Mouse (Mus musculus): ENCODE results near the gene Mllt3. TPM values are rescaled to one million over a fixed set of nuclear protein-coding genes. Genes with fewer than 3 reads are reported as not detected.

Gene Mllt3
- polyA plus RNA-seq, 1 experiment: 15.6 TPM

DNA sequence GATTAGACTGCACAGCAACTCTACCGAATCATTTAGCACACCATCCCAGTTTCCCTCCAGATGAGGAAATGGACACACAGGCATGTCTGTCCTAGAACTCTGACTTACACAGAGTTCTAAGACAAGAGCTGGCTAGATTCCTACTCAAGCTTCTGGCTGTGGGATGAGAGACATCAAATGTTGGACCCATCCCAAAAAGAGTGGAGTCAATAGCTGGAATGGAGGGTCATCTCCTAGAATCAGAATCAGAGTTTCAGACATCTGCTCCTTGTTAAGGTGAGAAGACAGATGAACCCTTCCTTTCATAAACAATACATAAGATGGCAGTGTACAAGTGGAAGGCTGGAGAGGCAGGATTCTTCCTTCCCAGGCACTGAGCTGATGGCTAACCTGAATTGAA, 214.9 kb downstream of the Mllt3 start:
- Histone ChIP-seq H3K4me3 (replicated peaks; ENCODE audit: control insufficient read depth, low read depth, low read length) (no peak overlapping the region), H3K27ac (ENCODE audit: control insufficient read depth, insufficient read depth, low read depth, low read length, poor library complexity) (no peak overlapping the region), H3K4me1 (ENCODE audit: control insufficient read depth, insufficient read depth, low read length) (no peaks in the 10 kb centered on the region)
- TF ChIP-seq POLR2A (IDR thresholded peaks at IDR 0.05; ENCODE audit: borderline replicate concordance, control insufficient read depth, low read depth, low read length) (no peak), CTCF (IDR thresholded peaks at IDR 0.05; ENCODE audit: control insufficient read depth, insufficient read depth, low read length) (no peak)
- WGBS: 78% methylated on average over 1 of the region's 1 CpGs

DNA sequence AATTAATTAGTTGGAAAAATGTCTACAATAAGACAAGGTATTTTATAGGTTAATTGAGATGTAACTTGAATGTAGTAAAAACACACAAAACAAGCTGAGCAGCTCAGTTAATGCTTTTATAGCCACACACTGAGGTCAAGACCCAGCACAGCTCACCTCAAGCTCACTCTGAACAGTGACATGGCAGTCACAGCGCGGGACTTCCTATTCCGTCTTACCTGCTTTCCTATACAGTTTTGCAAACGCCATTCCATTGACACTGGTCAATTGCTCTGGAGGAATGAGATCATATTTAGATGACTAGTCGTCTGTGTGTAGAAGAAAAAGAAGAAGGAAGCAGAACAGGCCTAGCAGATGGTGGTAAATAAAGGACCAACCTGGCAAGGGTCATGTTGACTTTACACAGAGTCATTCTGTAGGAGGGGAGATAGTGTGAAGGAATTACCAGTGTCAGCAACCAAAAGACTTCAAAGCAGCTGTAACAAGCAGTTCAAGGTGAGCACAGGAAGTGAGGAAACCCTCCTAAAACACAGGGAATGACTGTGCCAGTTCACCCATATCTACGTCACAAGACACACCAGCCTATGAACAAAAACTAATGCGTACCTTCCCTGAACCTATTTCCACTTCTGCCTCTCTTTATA, 217.6 kb downstream of the Mllt3 start:
- Histone ChIP-seq H3K4me1 (ENCODE audit: control insufficient read depth, insufficient read depth, low read length) (no peaks in the 10 kb centered on the region), H3K4me3 (replicated peaks; ENCODE audit: control insufficient read depth, low read depth, low read length) (no peak overlapping the region), H3K27ac (ENCODE audit: control insufficient read depth, insufficient read depth, low read depth, low read length, poor library complexity) (no peak overlapping the region)
- WGBS: 69% methylated on average over 7 of the region's 7 CpGs
- TF ChIP-seq POLR2A (IDR thresholded peaks at IDR 0.05; ENCODE audit: borderline replicate concordance, control insufficient read depth, low read depth, low read length) (no peak), CTCF (IDR thresholded peaks at IDR 0.05; ENCODE audit: control insufficient read depth, insufficient read depth, low read length) (no peak)

DNA sequence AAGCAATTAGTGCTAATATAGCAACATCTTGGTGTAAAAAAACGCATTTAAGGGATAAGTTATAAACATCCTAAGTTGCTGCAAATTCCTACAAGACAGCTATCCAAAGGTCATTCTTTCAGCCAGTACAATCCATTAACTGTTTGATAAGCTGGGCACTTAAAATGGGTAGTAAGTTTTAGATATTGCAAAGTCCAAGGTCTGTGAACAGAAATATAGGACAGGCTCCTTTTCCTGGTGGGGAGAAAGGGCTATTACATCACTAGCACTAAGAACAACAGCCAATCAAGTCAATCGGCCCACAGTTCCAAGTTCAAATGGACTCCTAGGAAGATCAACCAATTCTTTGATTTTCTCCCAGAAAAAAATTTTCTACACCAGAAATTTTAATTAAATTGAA, 221.3 kb downstream of the Mllt3 start:
- H3K4me3 ChIP-seq (replicated peaks; ENCODE audit: control insufficient read depth, low read depth, low read length): no peak overlapping the region
- peaks cover 1% of the 10 kb centered on the region; the same call in 1 of the 2 replicates for H3K4me1 ChIP-seq (ENCODE audit: control insufficient read depth, insufficient read depth, low read length)
- TF ChIP-seq CTCF (IDR thresholded peaks at IDR 0.05; ENCODE audit: control insufficient read depth, insufficient read depth, low read length): no peak
- no peak for TF ChIP-seq POLR2A (IDR thresholded peaks at IDR 0.05; ENCODE audit: borderline replicate concordance, control insufficient read depth, low read depth, low read length)
- H3K27ac ChIP-seq (ENCODE audit: control insufficient read depth, insufficient read depth, low read depth, low read length, poor library complexity): no peak overlapping the region
- WGBS: 91% methylated on average over 2 of the region's 2 CpGs

DNA sequence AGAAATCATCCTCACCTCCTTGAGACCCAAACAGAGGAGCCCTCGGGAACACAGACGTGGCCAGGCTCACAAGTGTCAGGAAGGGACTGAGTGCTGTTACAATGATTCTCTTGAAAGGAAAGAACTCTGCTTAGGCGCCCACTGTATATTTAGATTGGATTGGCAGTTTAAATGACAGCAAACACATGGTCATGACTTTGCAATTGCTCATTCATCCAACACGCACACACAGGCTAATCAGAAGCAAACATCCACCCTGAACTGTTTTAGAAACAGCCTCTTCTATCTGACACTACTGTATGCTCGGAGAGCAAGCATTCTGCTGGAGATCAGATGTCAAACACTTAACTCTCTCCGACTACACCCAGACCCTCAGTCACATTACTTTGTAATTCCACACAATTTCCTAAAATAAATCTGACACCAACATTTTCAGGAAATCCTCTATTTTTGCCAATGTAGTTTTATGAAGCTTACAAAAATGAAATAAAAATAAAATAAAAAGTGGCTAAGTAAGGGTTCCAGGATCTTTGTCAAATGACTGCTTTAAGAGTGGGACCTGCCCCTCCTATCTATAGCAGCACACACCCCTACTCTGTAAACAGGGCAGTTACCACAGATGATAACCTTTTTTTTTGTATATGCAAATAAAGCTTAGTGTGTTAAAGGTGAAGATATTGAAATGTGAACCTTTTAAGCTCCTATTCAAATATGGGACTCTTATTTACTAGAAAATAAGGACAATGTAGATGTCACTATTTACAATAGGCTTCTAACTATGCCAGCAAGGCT, 226.8 kb downstream of the Mllt3 start:
- TF ChIP-seq CTCF (IDR thresholded peaks at IDR 0.05; ENCODE audit: control insufficient read depth, insufficient read depth, low read length) (no peak), POLR2A (IDR thresholded peaks at IDR 0.05; ENCODE audit: borderline replicate concordance, control insufficient read depth, low read depth, low read length) (no peak)
- H3K4me3 ChIP-seq (replicated peaks; ENCODE audit: control insufficient read depth, low read depth, low read length): peak overlapping the region; percentile 34
- peaks cover 1% of the 10 kb centered on the region; the same call in 1 of the 2 replicates for H3K4me1 ChIP-seq (ENCODE audit: control insufficient read depth, insufficient read depth, low read length)
- 37% methylated on average over 6 of the region's 6 CpGs for WGBS
- peak overlapping the region; percentile 67 for H3K27ac ChIP-seq (ENCODE audit: control insufficient read depth, insufficient read depth, low read depth, low read length, poor library complexity)

DNA sequence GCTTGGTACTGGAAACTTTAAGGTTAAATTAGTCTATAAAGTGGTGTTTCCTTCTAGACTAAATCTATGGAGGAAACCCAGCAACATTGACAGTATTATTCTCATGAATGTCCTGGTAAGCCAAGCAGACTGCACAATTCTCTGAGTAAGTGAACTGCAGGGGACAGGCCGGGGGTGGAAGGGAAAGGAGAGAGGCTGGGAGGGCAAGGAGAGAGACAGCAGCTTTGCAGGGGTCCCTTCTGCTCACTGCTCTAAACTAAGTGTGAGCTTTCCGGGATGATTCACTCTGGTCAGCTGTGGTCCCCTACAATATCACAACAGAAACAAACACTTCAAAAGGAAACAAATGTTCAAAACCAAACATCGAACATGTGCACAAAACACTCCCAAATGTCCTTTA, 228.6 kb downstream of the Mllt3 start:
- H3K4me3 ChIP-seq (replicated peaks; ENCODE audit: control insufficient read depth, low read depth, low read length): peak overlapping the region; percentile 4
- 42% methylated on average over 3 of the region's 3 CpGs for WGBS
- peaks cover 1% of the 10 kb centered on the region; the same call in 1 of the 2 replicates for H3K4me1 ChIP-seq (ENCODE audit: control insufficient read depth, insufficient read depth, low read length)
- TF ChIP-seq CTCF (IDR thresholded peaks at IDR 0.05; ENCODE audit: control insufficient read depth, insufficient read depth, low read length): no peak
- TF ChIP-seq POLR2A (IDR thresholded peaks at IDR 0.05; ENCODE audit: borderline replicate concordance, control insufficient read depth, low read depth, low read length): no peak
- H3K27ac ChIP-seq (ENCODE audit: control insufficient read depth, insufficient read depth, low read depth, low read length, poor library complexity): no peak overlapping the region

DNA sequence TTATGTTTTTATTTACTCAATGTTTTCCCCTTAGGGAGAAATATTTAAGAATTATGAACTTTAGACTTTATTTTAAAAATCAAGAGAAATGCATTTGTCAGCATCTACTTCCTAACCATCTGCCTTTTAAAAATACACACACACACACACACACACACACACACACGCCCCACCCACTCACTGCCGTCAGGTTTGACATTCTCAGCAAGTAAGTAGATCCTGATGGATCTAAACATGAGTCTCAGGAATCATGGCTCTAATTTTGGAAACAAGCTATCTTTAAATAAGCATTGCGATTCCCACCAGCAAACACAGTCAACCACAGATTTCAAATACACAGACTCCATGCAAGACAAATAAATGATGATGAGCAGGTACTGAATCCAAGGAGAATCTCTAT, 229.9 kb downstream of the Mllt3 start:
- Histone ChIP-seq H3K4me3 (replicated peaks; ENCODE audit: control insufficient read depth, low read depth, low read length) (no peak overlapping the region), H3K27ac (ENCODE audit: control insufficient read depth, insufficient read depth, low read depth, low read length, poor library complexity) (no peak overlapping the region), H3K4me1 (ENCODE audit: control insufficient read depth, insufficient read depth, low read length) (peaks cover 1% of the 10 kb centered on the region; the same call in 1 of the 2 replicates)
- TF ChIP-seq CTCF (IDR thresholded peaks at IDR 0.05; ENCODE audit: control insufficient read depth, insufficient read depth, low read length) (no peak), POLR2A (IDR thresholded peaks at IDR 0.05; ENCODE audit: borderline replicate concordance, control insufficient read depth, low read depth, low read length) (no peak)
- 81% methylated on average over 3 of the region's 3 CpGs for WGBS

DNA sequence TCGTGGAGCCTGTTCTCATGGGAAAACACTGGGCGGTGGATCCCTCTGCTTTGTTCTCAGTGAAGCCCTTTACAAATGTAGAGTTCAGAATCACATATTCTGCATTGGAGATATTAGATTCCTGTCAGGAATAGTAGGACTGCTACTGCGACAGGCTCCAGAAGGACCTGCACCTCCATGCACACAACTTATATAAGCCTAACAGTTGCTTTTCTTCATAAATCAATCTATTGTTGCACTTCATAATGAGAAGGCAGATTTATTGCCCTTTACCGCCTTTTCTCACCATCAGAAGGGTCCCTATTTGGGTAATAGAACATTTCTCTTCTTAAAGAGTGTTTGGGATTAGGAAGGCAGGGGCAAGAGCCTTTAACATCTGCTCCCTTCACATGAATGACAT, 231.0 kb downstream of the Mllt3 start:
- no peak for TF ChIP-seq CTCF (IDR thresholded peaks at IDR 0.05; ENCODE audit: control insufficient read depth, insufficient read depth, low read length)
- no peak for TF ChIP-seq POLR2A (IDR thresholded peaks at IDR 0.05; ENCODE audit: borderline replicate concordance, control insufficient read depth, low read depth, low read length)
- no peak overlapping the region for H3K27ac ChIP-seq (ENCODE audit: control insufficient read depth, insufficient read depth, low read depth, low read length, poor library complexity)
- H3K4me1 ChIP-seq (ENCODE audit: control insufficient read depth, insufficient read depth, low read length): peaks cover 1% of the 10 kb centered on the region; the same call in 1 of the 2 replicates
- no peak overlapping the region for H3K4me3 ChIP-seq (replicated peaks; ENCODE audit: control insufficient read depth, low read depth, low read length)
- WGBS: 82% methylated on average over 4 of the region's 4 CpGs

DNA sequence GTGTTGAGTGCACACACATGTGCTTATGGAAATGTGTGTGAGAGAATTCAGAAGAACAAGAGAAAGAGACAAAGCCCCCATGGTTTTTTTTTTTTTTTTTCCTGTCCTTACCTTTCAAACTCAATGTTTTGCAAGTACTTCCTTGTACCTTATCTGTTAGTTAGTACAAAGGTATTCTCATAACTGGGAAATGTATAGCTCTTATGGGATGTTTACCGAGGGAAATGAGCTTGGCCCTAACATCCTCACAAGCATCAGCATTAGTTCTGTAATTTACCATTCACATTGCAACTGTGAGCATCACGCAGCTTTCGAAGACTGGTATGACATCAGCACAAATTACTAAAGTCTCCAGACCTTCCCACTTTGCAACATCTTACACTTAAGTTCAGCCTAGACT, 231.8 kb downstream of the Mllt3 start:
- WGBS: 67% methylated on average over 3 of the region's 3 CpGs
- Histone ChIP-seq H3K4me3 (replicated peaks; ENCODE audit: control insufficient read depth, low read depth, low read length) (no peak overlapping the region), H3K4me1 (ENCODE audit: control insufficient read depth, insufficient read depth, low read length) (no peaks in the 10 kb centered on the region; the same call in 1 of the 2 replicates), H3K27ac (ENCODE audit: control insufficient read depth, insufficient read depth, low read depth, low read length, poor library complexity) (no peak overlapping the region)
- TF ChIP-seq CTCF (IDR thresholded peaks at IDR 0.05; ENCODE audit: control insufficient read depth, insufficient read depth, low read length) (no peak), POLR2A (IDR thresholded peaks at IDR 0.05; ENCODE audit: borderline replicate concordance, control insufficient read depth, low read depth, low read length) (no peak)
